Mouse (Mus musculus) liver, embryonic 14.5 days (tissue): Measurements from ENCODE around the gene Zc3h12c. TPM values are rescaled to one million over a fixed set of nuclear protein-coding genes. Genes with fewer than 3 reads are reported as not detected.
"Not testable (repeated sequence)": the region's sequence is repeated elsewhere in the genome, so short reads cannot be mapped to it uniquely, and the experiment has no call there.

Experiments used
- ATAC-seq: fragments of 200-750 bp; cut with Nextera tagmentation; 2 replicates; pipeline ENCODE4 v1.8.0; 2017; ENCODE audit warnings: moderate number of reproducible peaks, mild to moderate bottlenecking, moderate library complexity; ENCODE audit not compliant: insufficient read depth
- DNase-seq, 3 experiments: peaks; one replicate each; pipeline ENCODE4 v3.0.0-alpha.2; 2012 to 2013; ENCODE audit warnings: low read depth in 3 of 3, low spot score in 3 of 3
- H3K27ac ChIP-seq: fragments of 300-500 bp; sonication (generic); 2 replicates; pipeline ENCODE4 v1.5.1; 2014; ENCODE audit warnings: moderate library complexity, mild to moderate bottlenecking, control low read depth, inconsistent platforms
- H3K27me3 ChIP-seq: fragments of 300-500 bp; sonication (generic); 2 replicates; pipeline ENCODE4 v1.6.1; 2014; ENCODE audit warnings: mild to moderate bottlenecking, low read length, moderate library complexity; ENCODE audit not compliant: control insufficient read depth, insufficient read depth
- H3K36me3 ChIP-seq: fragments of 300-500 bp; sonication (generic); replicated peaks from 2 replicates; pipeline ENCODE4 v1.6.1; 2014; ENCODE audit warnings: low read depth; ENCODE audit not compliant: control insufficient read depth, insufficient read depth
- H3K4me1 ChIP-seq, 2 experiments: fragments of 200-500 bp in 1 of 2; fragments of 300-500 bp in 1 of 2; sonication (generic) in 1 of 2; replicated peaks; 2 replicates each; pipeline ENCODE4 v1.6.1; 2012 to 2014; ENCODE audit warnings: antibody characterized with exemption in 1 of 2, inconsistent platforms in 1 of 2, low read length in 1 of 2; ENCODE audit not compliant: control insufficient read depth in 2 of 2, insufficient read depth in 2 of 2
- H3K4me2 ChIP-seq: fragments of 300-500 bp; sonication (generic); 2 replicates; pipeline ENCODE4 v1.6.1; 2014; ENCODE audit warnings: low read depth, mild to moderate bottlenecking, control low read depth, moderate library complexity
- H3K4me3 ChIP-seq, 2 experiments: fragments of 200-500 bp in 1 of 2; fragments of 300-500 bp in 1 of 2; sonication (generic) in 1 of 2; 2 replicates each; pipeline ENCODE4 v1.5.1; 2012 to 2014; ENCODE audit warnings: low read depth in 2 of 2, low read length in 2 of 2, mild to moderate bottlenecking in 2 of 2, control low read depth in 1 of 2, inconsistent platforms in 1 of 2, moderate library complexity in 1 of 2; ENCODE audit not compliant: insufficient read depth in 1 of 2
- H3K9ac ChIP-seq: fragments of 300-500 bp; sonication (generic); replicated peaks from 2 replicates; pipeline ENCODE4 v1.6.1; 2014; ENCODE audit warnings: mild to moderate bottlenecking, control low read depth, moderate library complexity
- H3K9me3 ChIP-seq: fragments of 300-500 bp; sonication (generic); 2 replicates; pipeline ENCODE4 v1.6.1; 2016; ENCODE audit warnings: low read length, mixed read lengths; ENCODE audit not compliant: control insufficient read depth
- CTCF ChIP-seq: IDR thresholded peaks from 2 replicates; pipeline ENCODE4 v1.5.1; 2016; ENCODE audit warnings: antibody characterized with exemption, low read depth, control low read depth
- EP300 ChIP-seq: IDR thresholded peaks from 2 replicates; pipeline ENCODE4 v1.6.1; 2016; ENCODE audit warnings: antibody characterized with exemption, low read depth
- WGBS: fragments of 180-500 bp; shearing (Covaris S2); extraction: QIAGEN DNeasy Blood & Tissue Kit; methylation state at CpG from one replicate; pipeline ENCODE4 v1.1.7; 2014; ENCODE audit not compliant: insufficient replicate concordance; 5-methylcytosine and 5-hydroxymethylcytosine counted together
- microRNA-seq: library from miRNA; unstranded; fragments of <30 nt; microRNA quantifications from one replicate; pipeline ENCODE4, GENCODE M21; 2016
- polyA plus RNA-seq, 2 experiments: library from polyadenylated mRNA; depleted of rRNA in 1 of 2; stranded (reverse) in 1 of 2; unstranded in 1 of 2; fragments of >200 nt; fragmentation: Nextera tagmentation in 1 of 2; extraction: Ambion mirVana in 1 of 2; gene quantifications; 2 replicates each; pipeline versions ENCODE4 v1.2.1 to v1.2.3; 2012 to 2014

The Zc3h12c gene
- polyA plus RNA-seq, 2 experiments: 0.38 to 0.53 TPM

GRCm38 (mm10) chr9:52081979-52082378 lies 86.4 kb downstream of the Zc3h12c start:
- TF ChIP-seq CTCF (no peak), EP300 (no peak)
- H3K4me1 ChIP-seq: no peaks in the 10 kb centered on the region
- H3K27ac ChIP-seq: no peak overlapping the region
- no peak overlapping the region for H3K4me3 ChIP-seq
- H3K4me2 ChIP-seq: no peak overlapping the region
- DNase-seq: no peak
- 71% methylated on average over 2 of the region's 2 CpGs for WGBS
- H3K27me3 ChIP-seq: no peaks in the 10 kb centered on the region
- no peaks in the 10 kb centered on the region for H3K9me3 ChIP-seq
- H3K9ac ChIP-seq: no peak overlapping the region
- peaks cover 35% of the 10 kb centered on the region for H3K36me3 ChIP-seq
- ATAC-seq: no peak

- H3K4me2 ChIP-seq: no peak overlapping the region
- H3K36me3 ChIP-seq: peaks cover 39% of the 10 kb centered on the region
- DNase-seq (no peak), ATAC-seq (no peak)
- no peaks in the 10 kb centered on the region for H3K4me1 ChIP-seq
- H3K4me3 ChIP-seq: no peak overlapping the region
- no peak overlapping the region for H3K9ac ChIP-seq
- no peak overlapping the region for H3K27ac ChIP-seq
- TF ChIP-seq EP300 (no peak), CTCF (no peak)
- WGBS: 74% methylated on average over 1 of the region's 1 CpGs
- no peaks in the 10 kb centered on the region for H3K27me3 ChIP-seq
- H3K9me3 ChIP-seq: no peaks in the 10 kb centered on the region
Observed at GRCm38 (mm10) chr9:52077692-52078091, 90.7 kb downstream of the Zc3h12c start.

GRCm38 (mm10) chr9:52076089-52076488 lies 92.3 kb downstream of the Zc3h12c start:
- TF ChIP-seq EP300: no peak
- TF ChIP-seq CTCF: no peak
- DNase-seq (no peak), ATAC-seq (no peak)
- H3K9me3 ChIP-seq: no peaks in the 10 kb centered on the region
- no peak overlapping the region for H3K9ac ChIP-seq
- no peaks in the 10 kb centered on the region for H3K27me3 ChIP-seq
- no peak overlapping the region for H3K27ac ChIP-seq
- no peak overlapping the region for H3K4me3 ChIP-seq
- H3K4me1 ChIP-seq: no peaks in the 10 kb centered on the region
- H3K36me3 ChIP-seq: peaks cover 46% of the 10 kb centered on the region
- H3K4me2 ChIP-seq: no peak overlapping the region
- WGBS: 73% methylated on average over 2 of the region's 2 CpGs

- Histone ChIP-seq H3K27me3 (no peaks in the 10 kb centered on the region), H3K9ac (no peak overlapping the region), H3K4me3 (no peak overlapping the region), H3K36me3 (peaks cover 59% of the 10 kb centered on the region), H3K27ac (no peak overlapping the region), H3K4me2 (no peak overlapping the region), H3K4me1 (no peaks in the 10 kb centered on the region), H3K9me3 (no peaks in the 10 kb centered on the region)
- DNase-seq (no peak), ATAC-seq (no peak)
- TF ChIP-seq CTCF (no peak), EP300 (no peak)
Observed at GRCm38 (mm10) chr9:52072202-52072601, 96.2 kb downstream of the Zc3h12c start.

- peaks cover 60% of the 10 kb centered on the region for H3K36me3 ChIP-seq
- not testable (repeated sequence) for H3K27me3 ChIP-seq, H3K4me3 ChIP-seq, H3K4me2 ChIP-seq, H3K27ac ChIP-seq, H3K9me3 ChIP-seq, H3K9ac ChIP-seq, DNase-seq, ATAC-seq, H3K4me1 ChIP-seq
Observed at GRCm38 (mm10) chr9:52071352-52071751, 97.0 kb downstream of the Zc3h12c start.

- no peaks in the 10 kb centered on the region for H3K4me1 ChIP-seq
- ATAC-seq (no peak), DNase-seq (no peak)
- no peaks in the 10 kb centered on the region for H3K9me3 ChIP-seq
- H3K9ac ChIP-seq: no peak overlapping the region
- TF ChIP-seq EP300 (no peak), CTCF (no peak)
- H3K27me3 ChIP-seq: no peaks in the 10 kb centered on the region
- no peak overlapping the region for H3K4me3 ChIP-seq
- peaks cover 69% of the 10 kb centered on the region for H3K36me3 ChIP-seq
- H3K4me2 ChIP-seq: no peak overlapping the region
- WGBS: 82% methylated on average over 2 of the region's 2 CpGs
- no peak overlapping the region for H3K27ac ChIP-seq
Observed at GRCm38 (mm10) chr9:52070052-52070451, 98.3 kb downstream of the Zc3h12c start.

Small RNAs within 50 kb of the gene (microRNA-seq; reads per million reads assigned to microRNA genes)
- gene Gm27686: not detected
- gene Mir6244: not detected

Other genes starting within 250 kb of the Zc3h12c start
- 8.6 and 12.0 TPM in 2 replicates for gene Fdx1, start 205.0 kb downstream of the Zc3h12c start, polyA plus RNA-seq (2012; rRNA removed)
- 35.6 and 36.4 TPM in 2 replicates for gene Fdx1, start 205.0 kb downstream of the Zc3h12c start, polyA plus RNA-seq (2014; fragmentation: Nextera tagmentation; extraction: Ambion mirVana)
- 18.2 and 28.0 TPM in 2 replicates for gene Rdx, start 121.4 kb downstream of the Zc3h12c start, polyA plus RNA-seq (2012; rRNA removed)
- gene Rdx, start 121.4 kb downstream of the Zc3h12c start, polyA plus RNA-seq (2014; fragmentation: Nextera tagmentation; extraction: Ambion mirVana): 69.6 and 72.5 TPM in 2 replicates